Mouse (Mus musculus) right cerebral cortex, postnatal 4 days (tissue): ENCODE data around the gene Snn.

Experiments used
- DNase-seq: peaks from one replicate; pipeline ENCODE4 v3.0.0-alpha.2; 2022

Snn gene

GRCm38 (mm10) chr16:11050226-11050625, 10.5 kb upstream of the Snn start:
- no peak for DNase-seq

GRCm38 (mm10) chr16:11051134-11051533, 9.6 kb upstream of the Snn start:
- DNase-seq = no peak

- DNase-seq = no peak
Measured at GRCm38 (mm10) chr16:11054409-11054808, 6.3 kb upstream of the Snn start.

GRCm38 (mm10) chr16:11054871-11055270, 5.9 kb upstream of the Snn start:
- DNase-seq = no peak

- no peak for DNase-seq
Measured at GRCm38 (mm10) chr16:11055916-11056315, 4.8 kb upstream of the Snn start.

- peak; percentile 58 for DNase-seq
Measured at GRCm38 (mm10) chr16:11062794-11063721, 2.3 kb downstream of the Snn start.

GRCm38 (mm10) chr16:11064341-11064740, 3.6 kb downstream of the Snn start:
- no peak for DNase-seq

- no peak for DNase-seq
Measured at GRCm38 (mm10) chr16:11064742-11065141, 4.0 kb downstream of the Snn start.

GRCm38 (mm10) chr16:11065431-11065830, 4.7 kb downstream of the Snn start:
- no peak for DNase-seq

GRCm38 (mm10) chr16:11066029-11066832, 5.5 kb downstream of the Snn start, which contains the start of gene Litaf:
TSS of gene Litaf (minus strand) at chr16:11066157.
- DNase-seq = peak; percentile 98

GRCm38 (mm10) chr16:11066833-11067191, 6.1 kb downstream of the Snn start:
- peak; percentile 74 for DNase-seq

- no peak for DNase-seq
Measured at GRCm38 (mm10) chr16:11068666-11069065, 7.9 kb downstream of the Snn start.

- DNase-seq = no peak
Measured at GRCm38 (mm10) chr16:11069271-11069670, 8.5 kb downstream of the Snn start.

GRCm38 (mm10) chr16:11069710-11070420, 9.1 kb downstream of the Snn start:
- no peak for DNase-seq

GRCm38 (mm10) chr16:11071176-11071575, 10.4 kb downstream of the Snn start:
- DNase-seq = no peak

- no peak for DNase-seq
Measured at GRCm38 (mm10) chr16:11071887-11072286, 11.1 kb downstream of the Snn start.

- DNase-seq = no peak
Measured at GRCm38 (mm10) chr16:11072454-11072853, 11.7 kb downstream of the Snn start.

- no peak for DNase-seq
Measured at GRCm38 (mm10) chr16:11073060-11073459, 12.3 kb downstream of the Snn start.

GRCm38 (mm10) chr16:11077601-11078201, 17.0 kb downstream of the Snn start:
- DNase-seq = no peak

- no peak for DNase-seq
Measured at GRCm38 (mm10) chr16:11078216-11078869, 17.6 kb downstream of the Snn start.

- no peak for DNase-seq
Measured at GRCm38 (mm10) chr16:11084181-11084580, 23.4 kb downstream of the Snn start.

- no peak for DNase-seq
Measured at GRCm38 (mm10) chr16:11086299-11086698, 25.6 kb downstream of the Snn start.
